Mouse (Mus musculus): ENCODE data around the gene Plac8.

- TF ChIP-seq POLR2A (IDR thresholded peaks at IDR 0.05; ENCODE audit: insufficient read depth, low read depth, low read length) (no peak), CTCF (IDR thresholded peaks at IDR 0.05) (no peak)
These were observed 35.8 kb upstream of the Plac8 start for GRCm38 (mm10) chr5:100607868-100608267.

Data from heart, adult 2 months (tissue).